Mouse (Mus musculus) hindbrain, postnatal 0 days (tissue): ENCODE results near the gene Adamts9. TPM values are rescaled to one million over a fixed set of nuclear protein-coding genes. Genes with fewer than 3 reads are reported as not detected.

Source experiments
- ATAC-seq: fragments of 200-750 bp; cut with Nextera tagmentation; 2 replicates; pipeline ENCODE4 v1.8.0; 2017; ENCODE audit warnings: mild to moderate bottlenecking, moderate TSS enrichment, moderate library complexity
- DNase-seq: peaks from one replicate; pipeline ENCODE4 v3.0.0-alpha.2; 2015; ENCODE audit warnings: low spot score
- H3K27ac ChIP-seq: fragments of 300-500 bp; sonication (generic); 2 replicates; pipeline ENCODE4 v1.5.1; 2014; ENCODE audit warnings: mild to moderate bottlenecking
- H3K27me3 ChIP-seq: fragments of 300-500 bp; sonication (generic); 2 replicates; pipeline ENCODE4 v1.6.1; 2014; ENCODE audit warnings: low read length, mixed read lengths; ENCODE audit not compliant: insufficient read depth
- H3K36me3 ChIP-seq: fragments of 300-500 bp; sonication (generic); 2 replicates; pipeline ENCODE4 v1.6.1; 2014; ENCODE audit warnings: low read length, mixed read lengths; ENCODE audit not compliant: insufficient read depth
- H3K4me1 ChIP-seq: fragments of 300-500 bp; sonication (generic); 2 replicates; pipeline ENCODE4 v1.6.1; 2014; ENCODE audit warnings: antibody characterized with exemption, low read length, mixed read lengths; ENCODE audit not compliant: insufficient read depth
- H3K4me2 ChIP-seq: fragments of 300-500 bp; sonication (generic); 2 replicates; pipeline ENCODE4 v1.6.1; 2014; ENCODE audit warnings: low read depth, mild to moderate bottlenecking, low read length, moderate library complexity, mixed read lengths
- H3K4me3 ChIP-seq: fragments of 300-500 bp; sonication (generic); 2 replicates; pipeline ENCODE4 v1.5.1; 2014; ENCODE audit warnings: low read length
- H3K9ac ChIP-seq: fragments of 300-500 bp; sonication (generic); replicated peaks from 2 replicates; pipeline ENCODE4 v1.6.1; 2014; ENCODE audit warnings: mild to moderate bottlenecking, low read length, moderate library complexity, mixed read lengths
- H3K9me3 ChIP-seq: fragments of 300-500 bp; sonication (generic); 2 replicates; pipeline ENCODE4 v1.6.1; 2016; ENCODE audit warnings: low read length, mixed read lengths
- CTCF ChIP-seq: IDR thresholded peaks from 2 replicates; pipeline ENCODE4 v1.5.1; 2016; ENCODE audit warnings: antibody characterized with exemption, control low read depth, low read depth
- WGBS: fragments of 180-500 bp; shearing (Covaris S2); extraction: QIAGEN DNeasy Blood & Tissue Kit; methylation state at CpG from one replicate; pipeline ENCODE4 v1.1.7; 2014; 5-methylcytosine and 5-hydroxymethylcytosine counted together
- polyA plus RNA-seq: library from polyadenylated mRNA; unstranded; fragments of >200 nt; fragmentation: Nextera tagmentation; extraction: Ambion mirVana; gene quantifications from 2 replicates; pipeline ENCODE4 v1.2.1, GENCODE M21; 2015
- total RNA-seq: library from RNA; depleted of rRNA; stranded (reverse); fragments of >200 nt; gene quantifications from 2 replicates; pipeline ENCODE4 v1.2.3, GENCODE M21; 2014; rRNA removed

The Adamts9 gene
- total RNA-seq = 7.6 and 9.2 TPM in 2 replicates
- polyA plus RNA-seq = 1.5 and 1.7 TPM in 2 replicates

DNA sequence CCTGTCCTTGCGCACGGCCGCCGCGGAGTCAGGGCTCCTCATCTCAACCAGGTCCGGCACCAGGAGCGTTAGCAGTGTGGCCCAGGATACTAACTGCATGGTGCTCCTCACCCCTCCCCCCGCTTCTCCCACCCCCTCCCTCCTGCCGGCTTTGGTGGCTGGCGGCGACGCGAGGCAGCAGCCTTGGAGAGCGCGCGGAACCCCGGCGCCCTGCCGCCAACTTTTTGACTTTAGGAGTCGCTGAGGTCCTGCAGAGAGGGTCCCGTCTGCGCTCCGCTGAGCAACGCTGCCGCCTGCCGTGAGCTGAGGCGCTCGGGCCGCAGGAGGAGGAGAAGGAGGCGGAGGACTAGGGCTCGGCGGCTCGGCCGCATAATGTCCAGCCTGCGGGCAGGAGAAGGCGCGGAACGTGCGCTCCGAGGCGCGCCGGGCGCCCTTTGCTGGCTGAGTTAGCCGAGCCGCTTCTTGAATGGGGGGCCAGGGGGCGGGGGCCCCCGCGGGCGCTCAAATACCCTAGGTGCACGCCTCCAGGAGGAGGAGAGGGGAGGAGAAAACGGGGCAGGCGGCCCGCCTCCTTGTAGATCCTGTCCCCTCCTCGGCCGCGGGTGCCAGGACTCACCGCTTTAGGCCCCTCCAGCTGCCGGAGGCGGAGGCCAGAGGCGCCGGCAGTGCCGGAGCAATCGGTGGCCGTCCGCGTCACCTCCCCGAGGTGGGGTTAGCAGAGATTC, at the start of gene Adamts9:
Gene Adamts9, minus strand, starts transcription at position 436 of the 725 bp plus-strand sequence.
- Histone ChIP-seq H3K9me3 (no peaks in the 10 kb centered on the region), H3K4me2 (peak within 1 kb of the TSS; percentile 94), H3K4me3 (peak within 1 kb of the TSS; percentile 53), H3K9ac (peak within 1 kb of the TSS; percentile 40), H3K27ac (peak within 1 kb of the TSS; percentile 65; the same call in 1 of the 2 replicates), H3K27me3 (peaks cover 21% of the 10 kb centered on the region), H3K36me3 (no peaks in the 10 kb centered on the region), H3K4me1 (peaks cover 9% of the 10 kb centered on the region)
- DNase-seq = peak; percentile 76
- peak; percentile 79 for ATAC-seq
- TF ChIP-seq CTCF = 0 out of 2 replicates have a peak, but pooled peaks have one; percentile 4
- under 1% methylated on average over 61 of the region's 68 CpGs for WGBS

GRCm38 (mm10) chr6:92991616-92992015, 48.3 kb upstream of the Adamts9 start:
- DNase-seq (no peak), ATAC-seq (no peak)
- no peak overlapping the region for H3K4me2 ChIP-seq
- no peak overlapping the region for H3K9ac ChIP-seq
- TF ChIP-seq CTCF = no peak
- no peaks in the 10 kb centered on the region for H3K27me3 ChIP-seq
- WGBS = 32% methylated on average over 1 of the region's 1 CpGs
- no peak overlapping the region for H3K4me3 ChIP-seq
- H3K9me3 ChIP-seq = no peaks in the 10 kb centered on the region
- no peak overlapping the region for H3K27ac ChIP-seq
- H3K4me1 ChIP-seq = no peaks in the 10 kb centered on the region
- H3K36me3 ChIP-seq = no peaks in the 10 kb centered on the region

- no peaks in the 10 kb centered on the region for H3K9me3 ChIP-seq
- H3K4me1 ChIP-seq = no peaks in the 10 kb centered on the region
- H3K9ac ChIP-seq = no peak overlapping the region
- no peak overlapping the region for H3K4me3 ChIP-seq
- no peak overlapping the region for H3K27ac ChIP-seq
- DNase-seq (no peak), ATAC-seq (no peak)
- WGBS = 90% methylated on average over 10 of the region's 10 CpGs
- TF ChIP-seq CTCF = no peak
- no peaks in the 10 kb centered on the region for H3K27me3 ChIP-seq
- H3K4me2 ChIP-seq = no peak overlapping the region
- no peaks in the 10 kb centered on the region for H3K36me3 ChIP-seq
These were observed 45.3 kb upstream of the Adamts9 start for GRCm38 (mm10) chr6:92988620-92988998.

DNA sequence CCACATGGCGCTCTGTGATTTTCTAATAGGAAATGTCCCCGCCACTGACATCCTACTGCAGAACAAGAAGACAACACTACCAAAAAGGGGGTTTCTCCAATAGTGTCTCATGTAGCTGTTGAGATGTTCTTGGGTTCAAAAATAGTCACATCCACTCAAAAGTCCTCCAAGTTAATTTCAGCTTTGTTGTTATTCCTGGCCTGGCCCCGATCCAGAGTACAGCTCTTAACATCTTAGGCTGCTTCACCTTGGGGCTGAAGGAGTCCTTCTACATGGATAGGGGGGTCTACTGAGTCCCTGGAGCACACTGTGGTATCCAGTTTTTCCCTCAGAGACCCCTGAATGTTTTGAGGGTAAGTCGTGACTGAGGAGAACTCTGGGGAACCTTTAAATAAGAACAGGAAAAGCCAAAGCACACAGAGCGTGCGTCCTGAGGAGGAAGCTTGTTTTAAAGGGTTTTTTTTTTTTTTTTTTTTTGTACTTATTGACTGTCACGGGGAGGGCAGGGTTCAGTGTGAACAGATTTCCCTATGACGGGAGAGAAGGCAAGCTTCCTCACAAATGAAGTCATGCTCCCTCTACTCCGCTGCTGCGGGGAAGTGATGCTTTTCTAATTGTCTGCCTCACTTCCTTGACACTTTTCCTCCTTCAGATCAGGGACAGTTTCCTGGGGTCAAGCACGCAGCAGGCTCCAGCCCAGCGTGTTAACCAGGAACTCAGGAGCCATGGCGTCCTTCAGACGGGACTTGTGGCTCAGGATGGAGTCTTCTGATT, 44.7 kb upstream of the Adamts9 start:
- Histone ChIP-seq H3K4me1 (no peaks in the 10 kb centered on the region), H3K9ac (no peak overlapping the region), H3K36me3 (no peaks in the 10 kb centered on the region), H3K27me3 (no peaks in the 10 kb centered on the region), H3K9me3 (no peaks in the 10 kb centered on the region), H3K4me3 (no peak overlapping the region), H3K27ac (no peak overlapping the region), H3K4me2 (no peak overlapping the region)
- WGBS = 73% methylated on average over 14 of the region's 14 CpGs
- DNase-seq (no peak), ATAC-seq (no peak)
- no peak for TF ChIP-seq CTCF

- no peak overlapping the region for H3K9ac ChIP-seq
- DNase-seq (no peak), ATAC-seq (no peak)
- no peak for TF ChIP-seq CTCF
- no peaks in the 10 kb centered on the region for H3K36me3 ChIP-seq
- no peaks in the 10 kb centered on the region for H3K4me1 ChIP-seq
- 89% methylated on average over 9 of the region's 9 CpGs for WGBS
- no peak overlapping the region for H3K4me2 ChIP-seq
- no peaks in the 10 kb centered on the region for H3K27me3 ChIP-seq
- no peak overlapping the region for H3K27ac ChIP-seq
- H3K4me3 ChIP-seq = no peak overlapping the region
- H3K9me3 ChIP-seq = no peaks in the 10 kb centered on the region
These were observed 44.1 kb upstream of the Adamts9 start for GRCm38 (mm10) chr6:92987366-92987765.

DNA sequence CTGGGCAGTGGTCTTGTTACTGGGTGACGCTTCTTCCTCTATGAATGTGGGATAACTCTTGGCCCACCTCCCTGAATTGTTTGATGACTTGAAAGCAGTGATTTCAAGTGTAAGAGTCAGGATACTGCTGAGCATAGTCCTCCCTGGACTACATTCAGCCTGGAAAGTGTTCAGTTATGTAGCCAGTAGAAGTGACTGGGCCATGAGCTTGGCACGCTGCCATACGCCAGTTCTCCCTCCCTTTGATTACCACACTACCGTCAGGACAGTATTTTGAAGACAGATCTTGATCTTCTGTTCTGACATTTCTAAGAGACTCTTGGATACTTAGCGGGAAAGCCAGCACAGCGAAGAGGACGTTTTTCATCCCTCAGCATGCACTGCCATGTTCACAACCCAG, 40.1 kb upstream of the Adamts9 start:
- Histone ChIP-seq H3K9me3 (no peaks in the 10 kb centered on the region), H3K9ac (no peak overlapping the region), H3K4me1 (no peaks in the 10 kb centered on the region), H3K4me3 (no peak overlapping the region), H3K4me2 (no peak overlapping the region), H3K27ac (no peak overlapping the region), H3K27me3 (no peaks in the 10 kb centered on the region), H3K36me3 (no peaks in the 10 kb centered on the region)
- WGBS = 60% methylated on average over 7 of the region's 7 CpGs
- DNase-seq (peak; percentile 18), ATAC-seq (no peak)
- no peak for TF ChIP-seq CTCF
